Mouse (Mus musculus) lung, postnatal 10 days (tissue): Measurements from ENCODE around the gene Samd4.
A peak's percentile ranks its signal among the peaks of the same experiment; 100 is the strongest.

Source experiments
- DNase-seq: peaks from one replicate; pipeline ENCODE4 v3.0.0; 2021

Samd4 gene

GRCm38 (mm10) chr14:46959166-46959721 lies 76.6 kb downstream of the Samd4 start:
- no peak for DNase-seq

GRCm38 (mm10) chr14:46959831-46960230 lies 77.2 kb downstream of the Samd4 start:
- no peak for DNase-seq

- DNase-seq = no peak
These were observed 80.2 kb downstream of the Samd4 start for GRCm38 (mm10) chr14:46962832-46963231.

GRCm38 (mm10) chr14:46964074-46964872 lies 81.6 kb downstream of the Samd4 start:
- DNase-seq = no peak

- DNase-seq = peak; percentile 77
These were observed 83.6 kb downstream of the Samd4 start for GRCm38 (mm10) chr14:46966206-46966605.

GRCm38 (mm10) chr14:46968046-46968445 lies 85.4 kb downstream of the Samd4 start:
- peak; percentile 52 for DNase-seq

- peak; percentile 63 for DNase-seq
These were observed 88.0 kb downstream of the Samd4 start for GRCm38 (mm10) chr14:46970673-46971072.

- no peak for DNase-seq
These were observed 89.1 kb downstream of the Samd4 start for GRCm38 (mm10) chr14:46971802-46972201.

- no peak for DNase-seq
These were observed 92.2 kb downstream of the Samd4 start for GRCm38 (mm10) chr14:46974874-46975273.

- DNase-seq = no peak
These were observed 93.3 kb downstream of the Samd4 start for GRCm38 (mm10) chr14:46975969-46976368.

- DNase-seq = no peak
These were observed 94.1 kb downstream of the Samd4 start for GRCm38 (mm10) chr14:46976712-46977111.

- DNase-seq = no peak
These were observed 95.0 kb downstream of the Samd4 start for GRCm38 (mm10) chr14:46977660-46978059.

- DNase-seq = no peak
These were observed 96.5 kb downstream of the Samd4 start for GRCm38 (mm10) chr14:46979172-46979571.

GRCm38 (mm10) chr14:46980736-46981438 lies 98.2 kb downstream of the Samd4 start:
- DNase-seq = no peak

- no peak for DNase-seq
These were observed 99.5 kb downstream of the Samd4 start for GRCm38 (mm10) chr14:46982106-46982505.

GRCm38 (mm10) chr14:46984542-46985125 lies 102.0 kb downstream of the Samd4 start:
- no peak for DNase-seq

- peak; percentile 42 for DNase-seq
These were observed 107.0 kb downstream of the Samd4 start for GRCm38 (mm10) chr14:46989694-46990093.

GRCm38 (mm10) chr14:46990450-46990849 lies 107.8 kb downstream of the Samd4 start:
- no peak for DNase-seq

GRCm38 (mm10) chr14:46994704-46995103 lies 112.0 kb downstream of the Samd4 start:
- DNase-seq = no peak

- DNase-seq = peak; percentile 46
These were observed 116.8 kb downstream of the Samd4 start for GRCm38 (mm10) chr14:46999321-47000025.

- DNase-seq = peak; percentile 33
These were observed 117.6 kb downstream of the Samd4 start for GRCm38 (mm10) chr14:47000096-47000736.
